Mouse (Mus musculus) layer of hippocampus, postnatal 25 days (tissue): ENCODE results near the gene Srpx2. TPM values are rescaled to one million over a fixed set of nuclear protein-coding genes. Genes with fewer than 3 reads are reported as not detected.

ENCODE experiments used
- DNase-seq, 2 experiments: peaks; one replicate each; pipeline ENCODE4 v3.0.0; 2022; ENCODE audit warnings: mixed read lengths in 2 of 2, low spot score in 1 of 2; ENCODE audit errors: extremely low spot score in 1 of 2
- total RNA-seq, 2 experiments: library from RNA; stranded (reverse); gene quantifications; 2 replicates each; pipeline ENCODE4 v1.2.3; 2021

Srpx2 gene
- total RNA-seq = 1 to 10 TPM in 1 of 2 experiments, under 1 TPM in 1; 0.61 to 1.3 TPM

- no peak for DNase-seq
Measured at GRCm38 (mm10) chrX:133908261-133908660, at the start of gene Srpx2. Gene Srpx2, plus strand, starts transcription at chrX:133908426.

GRCm38 (mm10) chrX:133869743-133870142 lies 38.5 kb upstream of the Srpx2 start:
- no peak for DNase-seq

GRCm38 (mm10) chrX:133887308-133887707 lies 20.9 kb upstream of the Srpx2 start:
- DNase-seq = no peak

GRCm38 (mm10) chrX:133888111-133888510 lies 20.1 kb upstream of the Srpx2 start:
- DNase-seq = no peak

- DNase-seq = peak; percentile 73 to 86
Measured at GRCm38 (mm10) chrX:133898014-133898542, 10.1 kb upstream of the Srpx2 start, which contains the start of gene Tspan6. Gene Tspan6, minus strand, starts transcription at chrX:133898429.

- no peak for DNase-seq
Measured at GRCm38 (mm10) chrX:133911397-133912103, 3.3 kb downstream of the Srpx2 start.

GRCm38 (mm10) chrX:133913006-133913405 lies 4.8 kb downstream of the Srpx2 start:
- DNase-seq = no peak

- DNase-seq = no peak
Measured at GRCm38 (mm10) chrX:133914219-133914618, 6.0 kb downstream of the Srpx2 start.

- no peak for DNase-seq
Measured at GRCm38 (mm10) chrX:133921187-133921586, 13.0 kb downstream of the Srpx2 start.

GRCm38 (mm10) chrX:133926760-133927159 lies 18.5 kb downstream of the Srpx2 start:
- no peak for DNase-seq

- DNase-seq = peak in 1 of 2 experiments; percentile 37
Measured at GRCm38 (mm10) chrX:133931302-133932013, 23.2 kb downstream of the Srpx2 start.

- DNase-seq = no peak
Measured at GRCm38 (mm10) chrX:133936605-133937225, 28.5 kb downstream of the Srpx2 start.

GRCm38 (mm10) chrX:133939561-133939960 lies 31.3 kb downstream of the Srpx2 start:
- no peak for DNase-seq

- peak; percentile 12 to 40 for DNase-seq
Measured at GRCm38 (mm10) chrX:133947427-133947826, 39.2 kb downstream of the Srpx2 start.

- DNase-seq = no peak
Measured at GRCm38 (mm10) chrX:133954661-133955060, 46.4 kb downstream of the Srpx2 start.

- no peak for DNase-seq
Measured at GRCm38 (mm10) chrX:133960617-133961016, 52.4 kb downstream of the Srpx2 start.

GRCm38 (mm10) chrX:133964615-133965014 lies 56.4 kb downstream of the Srpx2 start:
- no peak for DNase-seq

GRCm38 (mm10) chrX:133981231-133982002 lies 73.2 kb downstream of the Srpx2 start, which contains the start of gene Sytl4:
Gene Sytl4, minus strand, starts transcription at chrX:133981812.
- DNase-seq = no peak
